Mouse (Mus musculus): ENCODE measurements around the gene Cp. TPM values are rescaled to one million over a fixed set of nuclear protein-coding genes. Genes with fewer than 3 reads are reported as not detected.
"Not testable (repeated sequence)": the region's sequence is repeated elsewhere in the genome, so short reads cannot be mapped to it uniquely, and the experiment has no call there.

Gene Cp
- total RNA-seq, 1 experiment from 2014 or later: 5.0 TPM

- ATAC-seq (replicated peaks; ENCODE audit: insufficient number of reproducible peaks, low FRiP score, low TSS enrichment, poor library complexity, severe bottlenecking): not testable (repeated sequence)
Measured at GRCm38 (mm10) chr3:20044736-20045135, 87.9 kb downstream of the Cp start.

- ATAC-seq (replicated peaks; ENCODE audit: insufficient number of reproducible peaks, low FRiP score, low TSS enrichment, poor library complexity, severe bottlenecking): peak; percentile 100
Measured at GRCm38 (mm10) chr3:20057306-20058196, 100.7 kb downstream of the Cp start, which contains the start of gene Hltf. TSS of gene Hltf (plus strand) at chr3:20057811.

DNA sequence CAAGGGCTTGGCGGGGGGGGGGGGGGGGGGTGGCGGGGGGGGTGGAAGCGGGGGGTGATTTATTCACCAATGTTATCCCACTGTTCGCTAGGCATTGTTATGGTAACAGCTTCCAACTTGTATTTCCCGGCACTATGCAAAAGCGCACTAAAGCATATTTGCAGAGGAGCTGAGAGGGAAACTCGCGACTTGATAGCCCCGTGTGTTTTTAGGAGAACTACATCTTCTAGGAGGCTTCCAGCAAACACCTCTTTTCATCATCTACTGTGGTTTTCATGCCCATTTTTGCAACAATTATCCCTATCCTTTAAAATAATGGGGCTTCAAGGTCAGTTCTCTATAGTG is 101.3 kb downstream of the Cp start:
- ATAC-seq (replicated peaks; ENCODE audit: insufficient number of reproducible peaks, low FRiP score, low TSS enrichment, poor library complexity, severe bottlenecking): no peak

Other genes with a start within 250 kb of the Cp start
- gene Hps3, start 78.3 kb downstream of the Cp start, total RNA-seq (2017): 122 to 144 TPM (median 129 TPM) in 3 replicates
- gene Hltf, start 100.8 kb downstream of the Cp start, total RNA-seq (2017): 47.1 to 92.7 TPM (median 58.3 TPM) in 3 replicates
- gene Gyg, start 198.3 kb downstream of the Cp start, total RNA-seq (2017): 43.3 to 50.7 TPM (median 50.6 TPM) in 3 replicates

All from monocyte, adult 5-6 weeks (primary cell).